Comparison of ENCODE assay signal across 19 mouse cellular contexts in the genomic region with DNA sequence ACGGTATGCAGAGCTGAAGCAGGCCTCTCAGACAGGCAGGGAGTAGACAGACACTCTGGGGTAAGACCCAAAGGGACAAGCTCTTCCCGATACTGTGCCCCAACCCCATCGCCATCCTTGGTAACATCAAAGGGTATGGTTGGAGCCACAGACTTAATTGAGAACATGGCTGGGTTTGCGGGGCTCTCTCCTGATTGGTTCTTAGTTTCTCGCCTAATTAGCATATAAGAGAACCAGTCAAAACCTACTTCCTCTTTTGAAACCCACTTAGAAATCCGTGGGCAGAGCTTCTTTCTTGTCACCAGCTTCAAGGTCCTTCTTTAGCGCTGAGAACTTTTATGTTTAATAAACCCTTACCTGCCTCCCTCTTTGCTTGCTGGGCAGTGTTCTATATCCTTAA.
DNase-seq lines count a peak whose midpoint lies in the region; ATAC-seq and TF ChIP-seq lines count a peak whose summit lies in the region.
"Had no signal": no experiment of that assay in that cellular context is flagged by ENCODE, and none has a peak within 500 bp of the region (broad histone marks: within the 10 kb centered on the region; RNA-seq: fewer than 3 reads in every experiment).

No protein-coding gene starts in this region.

- peak overlapping the region; percentile 74 for H3K27ac ChIP-seq in hindbrain, postnatal 0 days
- no peak overlapping the region for H3K27ac ChIP-seq in hindbrain, embryonic 12.5 days
- H3K27ac ChIP-seq: embryonic facial prominence, embryonic 13.5 days; heart, embryonic 10.5 days had no signal

- no peak for TF ChIP-seq CTCF in hindbrain, postnatal 0 days (IDR thresholded peaks at IDR 0.05; ENCODE audit: low read depth)

- no peaks in the 10 kb centered on the region for H3K9me3 ChIP-seq in hindbrain, postnatal 0 days (ENCODE audit: low read length)
- no peaks in the 10 kb centered on the region for H3K9me3 ChIP-seq in hindbrain, embryonic 12.5 days (replicated peaks)
- H3K9me3 ChIP-seq: embryonic facial prominence, embryonic 13.5 days; heart, embryonic 10.5 days; hindbrain, embryonic 15.5 days had no signal

- no peak overlapping the region for H3K9ac ChIP-seq in hindbrain, postnatal 0 days (replicated peaks; ENCODE audit: low read length)
- no peak overlapping the region for H3K9ac ChIP-seq in hindbrain, embryonic 12.5 days
- H3K9ac ChIP-seq: embryonic facial prominence, embryonic 13.5 days; hindbrain, embryonic 15.5 days had no signal

- H3K4me2 ChIP-seq in hindbrain, postnatal 0 days (ENCODE audit: low read depth, low read length): no peak overlapping the region
- no peak overlapping the region for H3K4me2 ChIP-seq in hindbrain, embryonic 12.5 days (replicated peaks)
- H3K4me2 ChIP-seq: embryonic facial prominence, embryonic 13.5 days; hindbrain, embryonic 15.5 days had no signal

- 0 out of 2 replicates have a peak, but pooled peaks cover 7% of the 10 kb centered on the region for H3K27me3 ChIP-seq in hindbrain, postnatal 0 days (ENCODE audit: insufficient read depth, low read length)
- H3K27me3 ChIP-seq in hindbrain, embryonic 12.5 days: peaks cover 51% of the 10 kb centered on the region

- H3K4me1 ChIP-seq in hindbrain, postnatal 0 days (ENCODE audit: insufficient read depth, low read length): peaks cover 8% of the 10 kb centered on the region; the same call in 1 of the 2 replicates
- peaks cover 30% of the 10 kb centered on the region for H3K4me1 ChIP-seq in hindbrain, embryonic 12.5 days
- H3K4me1 ChIP-seq: embryonic facial prominence, embryonic 13.5 days; heart, embryonic 10.5 days had no signal

- WGBS in hindbrain, postnatal 0 days: 81% methylated on average over 7 of the region's 7 CpGs
- 78% methylated on average over 7 of the region's 7 CpGs for WGBS in hindbrain, embryonic 12.5 days

- DNase-seq in hindbrain, postnatal 0 days (ENCODE audit: low spot score): no peak
- DNase-seq in 416B (ENCODE audit: low read depth): peak; percentile 6
- DNase-seq in A20 (ENCODE audit: low read depth, low spot score): peak; percentile 86
- DNase-seq in ZHBTc4 (ENCODE audit: low read depth, low spot score): peak; percentile 64
- no peak for DNase-seq in adrenal gland, postnatal 10 days
- DNase-seq: adrenal gland, postnatal 25 days; cerebellum, adult 9-11 months; cerebellum, postnatal 36 days; gastrocnemius, postnatal 10 days; heart, adult 18-20 months; heart, postnatal 10 days; heart, postnatal 4 days had no signal

- H3K36me3 ChIP-seq in hindbrain, postnatal 0 days (ENCODE audit: insufficient read depth, low read length): no peaks in the 10 kb centered on the region
- no peaks in the 10 kb centered on the region for H3K36me3 ChIP-seq in hindbrain, embryonic 12.5 days
- H3K36me3 ChIP-seq: embryonic facial prominence, embryonic 13.5 days; heart, embryonic 10.5 days; hindbrain, embryonic 15.5 days had no signal

- ATAC-seq in hindbrain, postnatal 0 days: no peak
- ATAC-seq in hindbrain, embryonic 12.5 days (ENCODE audit: low FRiP score): no peak
- ATAC-seq: activated CD4-positive, CD25-positive, alpha-beta regulatory T cell, adult 4 months; inflammation-experienced regulatory T-cells, adult 6 months; intestine, postnatal 0 days had no signal

- no peak overlapping the region for H3K4me3 ChIP-seq in hindbrain, postnatal 0 days (ENCODE audit: low read length)
- no peak overlapping the region for H3K4me3 ChIP-seq in hindbrain, embryonic 12.5 days
- H3K4me3 ChIP-seq: embryonic facial prominence, embryonic 13.5 days; heart, embryonic 10.5 days; hindbrain, embryonic 15.5 days had no signal

Comparison
In these comparisons a context has a peak if more than half of its experiments do, and no peak if none do; other contexts are left out.
1. DNase-seq: peak in 416B (single experiment), A20 (single experiment) and ZHBTc4 (single experiment); none in hindbrain, postnatal 0 days (single experiment) and adrenal gland, postnatal 10 days (single experiment).